Mouse (Mus musculus) thymus, adult 2 months (tissue): ENCODE data around the gene Slc25a36.

Experiments
- CTCF ChIP-seq: fragments of 200-500 bp; IDR thresholded peaks from 2 replicates; pipeline ENCODE4 v1.5.1; 2012; ENCODE audit warnings: mild to moderate bottlenecking, control low read depth, low read length, moderate library complexity, borderline replicate concordance; ENCODE audit not compliant: control insufficient read depth, poor library complexity, insufficient read depth; ENCODE audit errors: extremely low read depth
- POLR2A ChIP-seq: fragments of 200-500 bp; IDR thresholded peaks from 2 replicates; pipeline ENCODE4 v1.6.1; 2012; ENCODE audit warnings: mild to moderate bottlenecking, low read length, control low read depth, moderate library complexity; ENCODE audit not compliant: control insufficient read depth, poor library complexity, insufficient read depth; ENCODE audit errors: extremely low read depth

- TF ChIP-seq POLR2A = no peak
- no peak for TF ChIP-seq CTCF
Measured at GRCm38 (mm10) chr9:97041633-97042032, 69.3 kb downstream of the Slc25a36 start.
